Comparison of ENCODE assay signal across 7 mouse cellular contexts in the genomic region with DNA sequence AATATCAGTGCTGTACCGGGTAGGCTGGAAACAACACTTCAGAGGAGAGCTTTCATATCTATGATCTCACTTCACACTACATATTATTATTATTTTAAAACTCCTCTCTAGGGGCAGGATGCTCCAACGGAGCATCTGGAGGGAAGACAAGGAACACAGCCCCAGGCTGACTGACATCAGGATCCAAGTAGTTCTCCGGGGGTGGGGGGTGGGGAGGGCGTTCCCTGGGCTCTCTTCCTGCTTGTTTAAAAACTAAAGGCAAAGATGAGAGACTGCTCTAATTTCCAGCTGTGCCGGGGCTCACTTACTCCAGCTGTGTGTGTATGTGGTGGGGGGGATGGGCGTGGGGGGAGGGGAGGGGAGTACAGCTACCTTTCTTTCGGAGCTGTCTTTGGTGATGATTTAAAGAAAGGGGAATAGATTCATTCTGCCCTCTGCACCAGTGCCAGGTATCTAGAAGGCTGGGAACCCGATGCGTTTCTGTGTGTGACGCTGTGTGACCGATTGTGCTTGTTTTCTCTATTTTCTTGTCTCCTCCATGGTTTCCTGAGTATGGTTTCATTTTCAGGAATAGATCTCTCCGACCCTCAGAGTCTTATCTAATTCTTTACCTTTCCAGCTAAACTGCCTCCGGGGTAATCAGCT. TPM values are rescaled to one million over a fixed set of nuclear protein-coding genes. Genes with fewer than 3 reads are reported as not detected.
DNase-seq lines count a peak whose midpoint lies in the region; ATAC-seq and TF ChIP-seq lines count a peak whose summit lies in the region.

No protein-coding gene starts in this region.

- no peak for DNase-seq in cerebellum, adult 18-20 months
- DNase-seq in right cerebral cortex, postnatal 14 days, result no peak

- H3K4me3 ChIP-seq in ES-Bruce4 (ENCODE audit: low read depth, low read length), result no peak overlapping the region
- H3K4me3 ChIP-seq in bone marrow, adult 2 months (replicated peaks; ENCODE audit: control insufficient read depth, low read depth, low read length), result peak overlapping the region; percentile 46
- H3K4me3 ChIP-seq in heart, embryonic 14.5 days (ENCODE audit: control insufficient read depth in 1 of 2, insufficient read depth in 1 of 2, low read depth in 1 of 2, low read length in 2 of 2), result peak overlapping the region; percentile 33 to 37
- peak overlapping the region; percentile 35 for H3K4me3 ChIP-seq in liver, embryonic 12.5 days
- peak overlapping the region; percentile 25 for H3K4me3 ChIP-seq in small intestine, adult 2 months (ENCODE audit: low read depth, low read length)

- H3K4me2 ChIP-seq in heart, embryonic 14.5 days (ENCODE audit: low read length), result peak overlapping the region; percentile 72
- H3K4me2 ChIP-seq in liver, embryonic 12.5 days, result peak overlapping the region; percentile 49

- no peaks in the 10 kb centered on the region for H3K4me1 ChIP-seq in ES-Bruce4 (ENCODE audit: control insufficient read depth, insufficient read depth, low read length)
- no peaks in the 10 kb centered on the region; the same call in 1 of the 2 replicates for H3K4me1 ChIP-seq in bone marrow, adult 2 months (ENCODE audit: control insufficient read depth, insufficient read depth, low read length)
- H3K4me1 ChIP-seq in heart, embryonic 14.5 days (ENCODE audit: control insufficient read depth in 2 of 2, insufficient read depth in 2 of 2, low read length in 2 of 2), result peaks cover 7 to 10% of the 10 kb centered on the region in 2 experiments; a peak in 3 of 4 replicates
- peaks cover 11% of the 10 kb centered on the region for H3K4me1 ChIP-seq in liver, embryonic 12.5 days
- peaks cover 4% of the 10 kb centered on the region; the same call in 1 of the 2 replicates for H3K4me1 ChIP-seq in small intestine, adult 2 months (ENCODE audit: control insufficient read depth, insufficient read depth, insufficient read length, low read length)

- H3K36me3 ChIP-seq in ES-Bruce4 (ENCODE audit: control insufficient read depth, insufficient read depth, low read length, poor library complexity, severe bottlenecking), result no peaks in the 10 kb centered on the region
- H3K36me3 ChIP-seq in heart, embryonic 14.5 days (ENCODE audit: control insufficient read depth, insufficient read depth, low read length), result no peaks in the 10 kb centered on the region
- H3K36me3 ChIP-seq in liver, embryonic 12.5 days, result no peaks in the 10 kb centered on the region
- H3K36me3 ChIP-seq in small intestine, adult 2 months (ENCODE audit: control insufficient read depth, insufficient read depth, low read length), result no peaks in the 10 kb centered on the region

- ATAC-seq in heart, embryonic 14.5 days (ENCODE audit: insufficient number of reproducible peaks, insufficient read depth, low FRiP score, low read depth), result no peak
- ATAC-seq in liver, embryonic 12.5 days, result no peak

- H3K9me3 ChIP-seq in ES-Bruce4 (replicated peaks; ENCODE audit: control insufficient read depth, insufficient read depth, low read length, poor library complexity, severe bottlenecking), result no peaks in the 10 kb centered on the region
- no peaks in the 10 kb centered on the region for H3K9me3 ChIP-seq in heart, embryonic 14.5 days (ENCODE audit: control insufficient read depth, low read length)
- no peaks in the 10 kb centered on the region for H3K9me3 ChIP-seq in liver, embryonic 12.5 days (replicated peaks)

- H3K27ac ChIP-seq in ES-Bruce4 (ENCODE audit: insufficient read depth, low read length), result no peak overlapping the region
- H3K27ac ChIP-seq in bone marrow, adult 2 months (ENCODE audit: control insufficient read depth, insufficient read depth, low read depth, low read length, poor library complexity), result no peak overlapping the region
- no peak overlapping the region for H3K27ac ChIP-seq in heart, embryonic 14.5 days (replicated peaks in 1 of 2; ENCODE audit: control insufficient read depth in 1 of 2, insufficient read depth in 1 of 2, low read depth in 2 of 2, low read length in 2 of 2)
- H3K27ac ChIP-seq in liver, embryonic 12.5 days, result no peak overlapping the region
- no peak overlapping the region for H3K27ac ChIP-seq in small intestine, adult 2 months (ENCODE audit: insufficient read depth, low read depth, low read length)

- no peak for TF ChIP-seq POLR2A in ES-Bruce4 (IDR thresholded peaks at IDR 0.05; ENCODE audit: insufficient read depth, low read length)
- TF ChIP-seq POLR2A in bone marrow, adult 2 months (IDR thresholded peaks at IDR 0.05; ENCODE audit: borderline replicate concordance, control insufficient read depth, low read depth, low read length), result no peak
- no peak for TF ChIP-seq POLR2A in small intestine, adult 2 months (IDR thresholded peaks at IDR 0.05; ENCODE audit: low read depth, low read length)

- no peaks in the 10 kb centered on the region for H3K27me3 ChIP-seq in ES-Bruce4 (ENCODE audit: control insufficient read depth, insufficient read depth, low read length, poor library complexity, severe bottlenecking)
- H3K27me3 ChIP-seq in heart, embryonic 14.5 days (ENCODE audit: control insufficient read depth, insufficient read depth, low read length), result no peaks in the 10 kb centered on the region; the same call in 1 of the 2 replicates
- H3K27me3 ChIP-seq in liver, embryonic 12.5 days (replicated peaks), result peaks cover 7% of the 10 kb centered on the region; the same call in 1 of the 2 replicates
- no peaks in the 10 kb centered on the region for H3K27me3 ChIP-seq in small intestine, adult 2 months (ENCODE audit: control insufficient read depth, insufficient read depth, low read length)

- 0 out of 2 replicates have a peak, but pooled peaks have one; percentile 30 for TF ChIP-seq EP300 in ES-Bruce4 (IDR thresholded peaks at IDR 0.05; ENCODE audit: insufficient read depth, low read depth, low read length)

- TF ChIP-seq CTCF in ES-Bruce4 (IDR thresholded peaks at IDR 0.05; ENCODE audit: low read depth, low read length), result no peak
- no peak for TF ChIP-seq CTCF in bone marrow, adult 2 months (IDR thresholded peaks at IDR 0.05; ENCODE audit: control insufficient read depth, insufficient read depth, low read length)
- no peak for TF ChIP-seq CTCF in small intestine, adult 2 months (IDR thresholded peaks at IDR 0.05; ENCODE audit: extremely low read depth, insufficient read length, insufficient replicate concordance, low read depth, low read length)

- 9% methylated on average over 13 of the region's 13 CpGs for WGBS in bone marrow, adult 2 months
- WGBS in heart, embryonic 14.5 days, result 8% methylated on average over 13 of the region's 13 CpGs
- 10% methylated on average over 13 of the region's 13 CpGs for WGBS in liver, embryonic 12.5 days (ENCODE audit: insufficient replicate concordance)
- WGBS in small intestine, adult 2 months, result 7% methylated on average over 13 of the region's 13 CpGs

- H3K9ac ChIP-seq in ES-Bruce4 (ENCODE audit: low read depth, poor library complexity, severe bottlenecking), result no peak overlapping the region
- H3K9ac ChIP-seq in heart, embryonic 14.5 days (ENCODE audit: low read length), result peak overlapping the region; percentile 59
- H3K9ac ChIP-seq in liver, embryonic 12.5 days, result no peak overlapping the region

RNA-seq across cellular contexts. Expression of a gene that starts 5.8 kb away (rescaled TPM):
- not detected in 2 replicates for polyA plus RNA-seq in ES-Bruce4 (2011; ENCODE audit: insufficient read depth, insufficient read length, low read depth, missing spikeins)
- polyA plus RNA-seq in bone marrow, adult 2 months (2011; ENCODE audit: insufficient read depth, insufficient read length, low replicate concordance, missing spikeins), result 1.6 TPM in 1 of 2 replicates, not detected in the other
- not detected in 2 replicates for polyA plus RNA-seq in heart, embryonic 14.5 days (2014; fragmentation: Nextera tagmentation; extraction: Ambion mirVana)
- not detected in 2 replicates for polyA plus RNA-seq in liver, embryonic 12.5 days (2016; fragmentation: Nextera tagmentation; extraction: Ambion mirVana)
- polyA plus RNA-seq in small intestine, adult 2 months (2012; rRNA removed), result not detected in 2 replicates

RNA-seq across cellular contexts. Expression of a gene that starts 34.6 kb away (rescaled TPM):
- 6.3 and 7.3 TPM in 2 replicates for polyA plus RNA-seq in ES-Bruce4 (2011; ENCODE audit: insufficient read depth, insufficient read length, low read depth, missing spikeins)
- polyA plus RNA-seq in bone marrow, adult 2 months (2011; ENCODE audit: insufficient read depth, insufficient read length, low replicate concordance, missing spikeins), result 19.3 and 28.5 TPM in 2 replicates
- 10.8 and 11.5 TPM in 2 replicates for polyA plus RNA-seq in heart, embryonic 14.5 days (2014; fragmentation: Nextera tagmentation; extraction: Ambion mirVana)
- polyA plus RNA-seq in liver, embryonic 12.5 days (2016; fragmentation: Nextera tagmentation; extraction: Ambion mirVana), result 4.0 and 4.4 TPM in 2 replicates
- polyA plus RNA-seq in small intestine, adult 2 months (2012; rRNA removed), result 1.2 and 4.0 TPM in 2 replicates
